29 mouse cellular contexts compared by ENCODE assay signal in the genomic region with DNA sequence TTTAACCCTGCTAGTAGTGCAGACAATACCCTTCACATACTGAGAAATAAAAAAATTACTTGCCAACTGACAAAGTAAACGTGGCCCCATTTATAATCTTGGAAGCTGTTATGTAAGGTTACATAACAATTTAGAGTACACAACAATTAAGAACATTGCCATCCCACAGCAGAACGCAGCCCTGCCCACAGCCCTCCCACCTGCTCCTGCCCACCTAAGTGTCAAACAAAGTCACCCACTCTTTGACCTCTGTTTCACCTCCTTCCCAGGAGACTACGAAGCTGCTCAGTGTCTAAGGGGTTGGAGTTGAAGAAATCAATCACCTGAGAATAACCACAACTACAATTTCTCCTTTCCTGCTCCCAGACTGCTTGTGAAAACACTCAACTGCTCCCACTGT. TPM values are rescaled to one million over a fixed set of nuclear protein-coding genes. Genes with fewer than 3 reads are reported as not detected.
A peak's percentile ranks its signal among the peaks of the same experiment; 100 is the strongest.
DNase-seq lines count a peak whose midpoint lies in the region; TF ChIP-seq lines count a peak whose summit lies in the region.
"Had no signal": no experiment of that assay in that cellular context is flagged by ENCODE, and none has a peak within 500 bp of the region (broad histone marks: within the 10 kb centered on the region; RNA-seq: fewer than 3 reads in every experiment).

No protein-coding gene starts in this region.

- H3K4me1 ChIP-seq in testis, adult 2 months (ENCODE audit: control insufficient read depth, insufficient read depth, low read length) = no peaks in the 10 kb centered on the region
- H3K4me1 ChIP-seq: embryonic facial prominence, embryonic 10.5 days; embryonic facial prominence, embryonic 15.5 days; forebrain, embryonic 12.5 days; hindbrain, embryonic 10.5 days; hindbrain, embryonic 15.5 days; limb, embryonic 15.5 days; liver, embryonic 15.5 days; lung, embryonic 15.5 days; midbrain, embryonic 10.5 days; midbrain, embryonic 15.5 days; neural tube, embryonic 15.5 days had no signal

- H3K27ac ChIP-seq in left cerebral cortex, adult 2 months = peak overlapping the region; percentile 41; the same call in 1 of the 2 replicates
- 0 out of 2 replicates have a peak overlapping the region, but pooled peaks have one; percentile 13 for H3K27ac ChIP-seq in testis, adult 2 months (ENCODE audit: control insufficient read depth, insufficient read depth, low read depth, low read length)
- H3K27ac ChIP-seq: embryonic facial prominence, embryonic 10.5 days; embryonic facial prominence, embryonic 15.5 days; forebrain, embryonic 12.5 days; heart, embryonic 15.5 days; hindbrain, embryonic 10.5 days; hindbrain, embryonic 15.5 days; limb, embryonic 15.5 days; liver, embryonic 15.5 days; lung, embryonic 15.5 days; midbrain, embryonic 10.5 days; midbrain, embryonic 15.5 days; neural tube, embryonic 15.5 days had no signal

- H3K27me3 ChIP-seq in testis, adult 2 months (ENCODE audit: control insufficient read depth, insufficient read depth, low read length) = no peaks in the 10 kb centered on the region
- H3K27me3 ChIP-seq: CH12.LX; embryonic facial prominence, embryonic 15.5 days; forebrain, embryonic 12.5 days; heart, embryonic 15.5 days; hindbrain, embryonic 15.5 days; limb, embryonic 15.5 days; liver, embryonic 15.5 days; lung, embryonic 15.5 days; midbrain, embryonic 15.5 days; neural tube, embryonic 15.5 days had no signal

- TF ChIP-seq CTCF in left cerebral cortex, adult 2 months (IDR thresholded peaks at IDR 0.05) = no peak
- TF ChIP-seq CTCF in testis, adult 2 months (IDR thresholded peaks at IDR 0.05; ENCODE audit: control insufficient read depth, insufficient read depth, insufficient replicate concordance, low read depth, low read length) = no peak

- H3K4me3 ChIP-seq in left cerebral cortex, adult 2 months = no peak overlapping the region
- no peak overlapping the region for H3K4me3 ChIP-seq in testis, adult 2 months (ENCODE audit: control insufficient read depth, low read depth, low read length)
- H3K4me3 ChIP-seq: embryonic facial prominence, embryonic 10.5 days; embryonic facial prominence, embryonic 15.5 days; forebrain, embryonic 12.5 days; heart, embryonic 15.5 days; hindbrain, embryonic 10.5 days; hindbrain, embryonic 15.5 days; limb, embryonic 15.5 days; liver, embryonic 15.5 days; lung, embryonic 15.5 days; midbrain, embryonic 10.5 days; midbrain, embryonic 15.5 days; neural tube, embryonic 15.5 days had no signal

- peaks cover 2% of the 10 kb centered on the region; the same call in 1 of the 2 replicates for H3K36me3 ChIP-seq in testis, adult 2 months (ENCODE audit: control insufficient read depth, insufficient read depth, low read length)
- H3K36me3 ChIP-seq: lung, embryonic 15.5 days had no signal

- DNase-seq in adrenal gland, postnatal 10 days = peak; percentile 23
- no peak for DNase-seq in adrenal gland, postnatal 4 days (ENCODE audit: low spot score in 2 of 2)
- DNase-seq in left cerebral cortex, adult 2 months (ENCODE audit: extremely low spot score in 1 of 2, low spot score in 2 of 2) = no peak
- DNase-seq in left cerebral cortex, postnatal 10 days (ENCODE audit: extremely low spot score in 1 of 2, low spot score in 2 of 2) = no peak
- DNase-seq in testis, postnatal 14 days (ENCODE audit: low spot score) = no peak
- DNase-seq in ovary, adult 18-20 months (ENCODE audit: low spot score) = no peak
- DNase-seq: adrenal gland, postnatal 25 days; cerebellum, adult 2 months; cerebellum, postnatal 14 days; forebrain, postnatal 0 days; kidney, adult 11 months; kidney, postnatal 14 days; left cerebral cortex, postnatal 4 days; right cerebral cortex, adult 18-20 months; spleen, adult 18-20 months had no signal

- TF ChIP-seq POLR2A in testis, adult 2 months (IDR thresholded peaks at IDR 0.05; ENCODE audit: control insufficient read depth, low read depth, low read length) = no peak

- intact Hi-C loops in left cerebral cortex, adult 2 months (cut with DNase I) = no loop called here
- intact Hi-C loops in left cerebral cortex, postnatal 10 days (cut with DNase I) = no loop called here

RNA-seq across cellular contexts. Expression of gene Ide, which starts 14.1 kb away (rescaled TPM):
- 10 to 100 TPM; 77.4 to 91.2 TPM for total RNA-seq in adrenal gland, postnatal 10 days (2021)
- 10 to 100 TPM; 65.4 to 69.4 TPM for total RNA-seq in adrenal gland, postnatal 4 days (2021)
- total RNA-seq in left cerebral cortex, adult 2 months (2021) = 10 to 100 TPM; 37.8 to 57.2 TPM
- total RNA-seq in left cerebral cortex, postnatal 10 days (2021) = 10 to 100 TPM; 59.3 to 89.4 TPM
- 91.8 and 96.7 TPM in 2 replicates for polyA plus RNA-seq in testis, adult 2 months (2012; rRNA removed)

RNA-seq across cellular contexts. Expression of gene Kif11, which starts 52.6 kb away (rescaled TPM):
- total RNA-seq in adrenal gland, postnatal 10 days (2021) = 10 to 100 TPM; 12.2 to 15.0 TPM
- 10 to 100 TPM; 21.2 to 23.7 TPM for total RNA-seq in adrenal gland, postnatal 4 days (2021)
- total RNA-seq in left cerebral cortex, adult 2 months (2021) = under 1 TPM; 0.63 to 0.79 TPM
- 1 to 10 TPM; 3.2 to 3.3 TPM for total RNA-seq in left cerebral cortex, postnatal 10 days (2021)
- polyA plus RNA-seq in testis, adult 2 months (2012; rRNA removed) = 6.7 and 8.9 TPM in 2 replicates
